Mouse (Mus musculus) liver, embryonic 14.5 days (tissue): ENCODE measurements around the gene Irs3. TPM values are rescaled to one million over a fixed set of nuclear protein-coding genes. Genes with fewer than 3 reads are reported as not detected.
A peak's percentile ranks its signal among the peaks of the same experiment; 100 is the strongest.

Experiments used
- ATAC-seq: fragments of 200-750 bp; cut with Nextera tagmentation; 2 replicates; pipeline ENCODE4 v1.8.0; 2017; ENCODE audit warnings: moderate number of reproducible peaks, mild to moderate bottlenecking, moderate library complexity; ENCODE audit not compliant: insufficient read depth
- DNase-seq, 3 experiments: peaks; one replicate each; pipeline ENCODE4 v3.0.0-alpha.2; 2012 to 2013; ENCODE audit warnings: low read depth in 3 of 3, low spot score in 3 of 3
- H3K27ac ChIP-seq: fragments of 300-500 bp; sonication (generic); 2 replicates; pipeline ENCODE4 v1.5.1; 2014; ENCODE audit warnings: moderate library complexity, mild to moderate bottlenecking, control low read depth, inconsistent platforms
- H3K27me3 ChIP-seq: fragments of 300-500 bp; sonication (generic); 2 replicates; pipeline ENCODE4 v1.6.1; 2014; ENCODE audit warnings: mild to moderate bottlenecking, low read length, moderate library complexity; ENCODE audit not compliant: control insufficient read depth, insufficient read depth
- H3K36me3 ChIP-seq: fragments of 300-500 bp; sonication (generic); replicated peaks from 2 replicates; pipeline ENCODE4 v1.6.1; 2014; ENCODE audit warnings: low read depth; ENCODE audit not compliant: control insufficient read depth, insufficient read depth
- H3K4me1 ChIP-seq, 2 experiments: fragments of 200-500 bp in 1 of 2; fragments of 300-500 bp in 1 of 2; sonication (generic) in 1 of 2; replicated peaks; 2 replicates each; pipeline ENCODE4 v1.6.1; 2012 to 2014; ENCODE audit warnings: antibody characterized with exemption in 1 of 2, inconsistent platforms in 1 of 2, low read length in 1 of 2; ENCODE audit not compliant: control insufficient read depth in 2 of 2, insufficient read depth in 2 of 2
- H3K4me2 ChIP-seq: fragments of 300-500 bp; sonication (generic); 2 replicates; pipeline ENCODE4 v1.6.1; 2014; ENCODE audit warnings: low read depth, mild to moderate bottlenecking, control low read depth, moderate library complexity
- H3K4me3 ChIP-seq, 2 experiments: fragments of 200-500 bp in 1 of 2; fragments of 300-500 bp in 1 of 2; sonication (generic) in 1 of 2; 2 replicates each; pipeline ENCODE4 v1.5.1; 2012 to 2014; ENCODE audit warnings: low read depth in 2 of 2, low read length in 2 of 2, mild to moderate bottlenecking in 2 of 2, control low read depth in 1 of 2, inconsistent platforms in 1 of 2, moderate library complexity in 1 of 2; ENCODE audit not compliant: insufficient read depth in 1 of 2
- H3K9ac ChIP-seq: fragments of 300-500 bp; sonication (generic); replicated peaks from 2 replicates; pipeline ENCODE4 v1.6.1; 2014; ENCODE audit warnings: mild to moderate bottlenecking, control low read depth, moderate library complexity
- H3K9me3 ChIP-seq: fragments of 300-500 bp; sonication (generic); 2 replicates; pipeline ENCODE4 v1.6.1; 2016; ENCODE audit warnings: low read length, mixed read lengths; ENCODE audit not compliant: control insufficient read depth
- CTCF ChIP-seq: IDR thresholded peaks from 2 replicates; pipeline ENCODE4 v1.5.1; 2016; ENCODE audit warnings: antibody characterized with exemption, low read depth, control low read depth
- EP300 ChIP-seq: IDR thresholded peaks from 2 replicates; pipeline ENCODE4 v1.6.1; 2016; ENCODE audit warnings: antibody characterized with exemption, low read depth
- WGBS: fragments of 180-500 bp; shearing (Covaris S2); extraction: QIAGEN DNeasy Blood & Tissue Kit; methylation state at CpG from one replicate; pipeline ENCODE4 v1.1.7; 2014; ENCODE audit not compliant: insufficient replicate concordance; 5-methylcytosine and 5-hydroxymethylcytosine counted together
- polyA plus RNA-seq, 2 experiments: library from polyadenylated mRNA; depleted of rRNA in 1 of 2; stranded (reverse) in 1 of 2; unstranded in 1 of 2; fragments of >200 nt; fragmentation: Nextera tagmentation in 1 of 2; extraction: Ambion mirVana in 1 of 2; gene quantifications; 2 replicates each; pipeline versions ENCODE4 v1.2.1 to v1.2.3; 2012 to 2014

Gene Irs3
- polyA plus RNA-seq, 2 experiments = 0.02 TPM; not detected in 1

DNA sequence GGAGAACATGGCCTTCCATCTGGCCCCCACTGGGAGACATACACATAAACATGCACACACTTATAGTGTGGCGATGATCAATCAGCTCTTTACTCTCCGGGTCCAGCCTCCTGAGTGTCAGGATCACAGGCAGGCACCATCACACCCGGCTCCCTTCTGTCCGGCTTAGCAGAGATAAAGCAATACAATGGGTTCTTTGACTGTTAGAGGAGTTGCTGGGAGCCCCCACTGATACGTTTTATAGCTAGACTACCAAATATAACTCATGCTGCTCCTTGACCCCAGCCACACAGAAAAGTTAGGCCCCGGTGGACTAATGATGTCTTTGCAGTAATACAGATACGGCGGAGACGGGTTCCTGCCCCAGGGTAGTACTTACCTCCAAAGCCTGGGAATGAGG, 17.5 kb upstream of the Irs3 start:
- WGBS = 88% methylated on average over 9 of the region's 9 CpGs
- no peak for DNase-seq
- TF ChIP-seq EP300 (no peak), CTCF (no peak)
- no peaks in the 10 kb centered on the region for H3K27me3 ChIP-seq
- no peak overlapping the region for H3K27ac ChIP-seq
- ATAC-seq = no peak
- H3K4me3 ChIP-seq = no peak overlapping the region
- H3K9ac ChIP-seq = no peak overlapping the region
- no peaks in the 10 kb centered on the region for H3K4me1 ChIP-seq
- H3K9me3 ChIP-seq = no peaks in the 10 kb centered on the region
- H3K36me3 ChIP-seq = peaks cover 96% of the 10 kb centered on the region
- no peak overlapping the region for H3K4me2 ChIP-seq

DNA sequence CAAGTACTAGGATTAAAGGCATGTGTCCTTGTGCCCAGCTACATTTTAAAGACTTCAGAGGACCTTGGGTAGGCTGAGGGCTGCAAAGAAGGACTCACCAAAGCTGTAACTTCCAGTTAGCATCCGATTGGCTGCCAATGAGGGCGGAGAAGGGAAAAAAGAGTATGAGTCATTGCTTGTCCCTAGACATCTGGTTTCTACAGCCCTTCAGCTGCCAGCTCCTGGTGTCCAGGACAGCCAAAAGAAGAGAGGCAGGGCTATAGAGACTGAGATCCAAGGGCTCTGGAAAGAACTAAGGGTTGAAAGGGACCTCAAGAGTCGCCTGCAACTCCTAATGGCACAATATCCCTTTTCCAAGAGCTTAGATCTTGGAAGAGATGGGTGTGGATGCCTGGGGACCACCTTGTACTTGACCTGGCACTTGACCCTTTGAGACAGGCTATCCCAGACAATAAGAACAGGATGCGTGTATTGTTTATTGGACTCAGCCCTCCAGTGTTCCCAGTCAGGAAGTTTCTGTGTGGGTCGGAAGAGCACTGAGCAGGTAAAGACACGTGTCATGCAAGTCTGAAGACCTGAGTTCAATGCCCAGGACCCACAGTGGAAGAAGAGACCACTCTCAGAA, 14.7 kb upstream of the Irs3 start:
- Histone ChIP-seq H3K4me2 (no peak overlapping the region), H3K4me1 (no peaks in the 10 kb centered on the region), H3K4me3 (no peak overlapping the region), H3K27me3 (no peaks in the 10 kb centered on the region), H3K9me3 (no peaks in the 10 kb centered on the region), H3K9ac (no peak overlapping the region), H3K27ac (no peak overlapping the region), H3K36me3 (peaks cover 82% of the 10 kb centered on the region)
- no peak for TF ChIP-seq EP300
- TF ChIP-seq CTCF = no peak
- ATAC-seq (no peak), DNase-seq (no peak)
- WGBS = 88% methylated on average over 6 of the region's 6 CpGs

GRCm38 (mm10) chr5:137656977-137657376, 11.5 kb upstream of the Irs3 start:
- H3K9me3 ChIP-seq = no peaks in the 10 kb centered on the region
- no peak overlapping the region for H3K9ac ChIP-seq
- no peaks in the 10 kb centered on the region for H3K27me3 ChIP-seq
- no peak for ATAC-seq
- no peak overlapping the region for H3K4me2 ChIP-seq
- peak in 1 of 3 experiments; percentile 54 for DNase-seq
- no peaks in the 10 kb centered on the region for H3K4me1 ChIP-seq
- no peak for TF ChIP-seq EP300
- TF ChIP-seq CTCF = peak; percentile 87
- peaks cover 81% of the 10 kb centered on the region for H3K36me3 ChIP-seq
- WGBS = 49% methylated on average over 6 of the region's 6 CpGs
- H3K4me3 ChIP-seq = no peak overlapping the region
- H3K27ac ChIP-seq = no peak overlapping the region

- no peaks in the 10 kb centered on the region for H3K9me3 ChIP-seq
- peaks cover 72% of the 10 kb centered on the region for H3K36me3 ChIP-seq
- H3K27me3 ChIP-seq = no peaks in the 10 kb centered on the region
- TF ChIP-seq EP300 (no peak), CTCF (peak; percentile 70)
- H3K27ac ChIP-seq = no peak overlapping the region
- DNase-seq (no peak), ATAC-seq (no peak)
- peaks cover 0 to 8% of the 10 kb centered on the region in 2 experiments; a peak in 2 of 4 replicates for H3K4me1 ChIP-seq
- no peak overlapping the region for H3K4me3 ChIP-seq
- no peak overlapping the region for H3K9ac ChIP-seq
- no peak overlapping the region for H3K4me2 ChIP-seq
- 73% methylated on average over 7 of the region's 7 CpGs for WGBS
Observed at GRCm38 (mm10) chr5:137654746-137655145, 9.2 kb upstream of the Irs3 start.

GRCm38 (mm10) chr5:137653366-137653765, 7.9 kb upstream of the Irs3 start:
- no peak for TF ChIP-seq EP300
- TF ChIP-seq CTCF = no peak
- ATAC-seq (no peak), DNase-seq (no peak)
- Histone ChIP-seq H3K27me3 (no peaks in the 10 kb centered on the region), H3K27ac (no peak overlapping the region), H3K4me2 (no peak overlapping the region), H3K9ac (no peak overlapping the region), H3K9me3 (no peaks in the 10 kb centered on the region), H3K4me1 (peaks cover 0 to 11% of the 10 kb centered on the region in 2 experiments; a peak in 3 of 4 replicates), H3K4me3 (no peak overlapping the region), H3K36me3 (peaks cover 59% of the 10 kb centered on the region)
- 84% methylated on average over 10 of the region's 10 CpGs for WGBS
